Mouse (Mus musculus): ENCODE results near the gene Dlg2. TPM values are rescaled to one million over a fixed set of nuclear protein-coding genes. Genes with fewer than 3 reads are reported as not detected.

Dlg2 gene
- polyA plus RNA-seq, 1 experiment = 1.7 TPM

- Histone ChIP-seq H3K27ac (ENCODE audit: insufficient read depth, low read length) (no peak overlapping the region), H3K4me3 (ENCODE audit: extremely low read depth, insufficient read depth, insufficient read length) (no peak overlapping the region), H3K36me3 (ENCODE audit: control insufficient read depth, insufficient read depth, low read length) (no peaks in the 10 kb centered on the region), H3K27me3 (ENCODE audit: control insufficient read depth, insufficient read depth, low read length) (no peaks in the 10 kb centered on the region), H3K4me1 (ENCODE audit: control insufficient read depth, insufficient read depth, insufficient read length) (no peaks in the 10 kb centered on the region)
- TF ChIP-seq CTCF (IDR thresholded peaks at IDR 0.05; ENCODE audit: extremely low read depth, insufficient read depth, insufficient read length, insufficient replicate concordance) (no peak), POLR2A (IDR thresholded peaks at IDR 0.05; ENCODE audit: low read depth, low read length) (no peak)
- WGBS = 84% methylated on average over 5 of the region's 5 CpGs
- DNase-seq (ENCODE audit: low read depth in 1 of 2, low spot score in 2 of 2) = no peak
Observed at GRCm38 (mm10) chr7:91208083-91208852, 731.8 kb downstream of the Dlg2 start.

- Histone ChIP-seq H3K4me1 (ENCODE audit: control insufficient read depth, insufficient read depth, insufficient read length) (no peaks in the 10 kb centered on the region), H3K36me3 (ENCODE audit: control insufficient read depth, insufficient read depth, low read length) (no peaks in the 10 kb centered on the region), H3K27me3 (ENCODE audit: control insufficient read depth, insufficient read depth, low read length) (no peaks in the 10 kb centered on the region), H3K27ac (ENCODE audit: insufficient read depth, low read length) (no peak overlapping the region), H3K4me3 (ENCODE audit: extremely low read depth, insufficient read depth, insufficient read length) (no peak overlapping the region)
- no peak for TF ChIP-seq CTCF (IDR thresholded peaks at IDR 0.05; ENCODE audit: extremely low read depth, insufficient read depth, insufficient read length, insufficient replicate concordance)
- TF ChIP-seq POLR2A (IDR thresholded peaks at IDR 0.05; ENCODE audit: low read depth, low read length) = no peak
- whole genome bisulfite sequencing = 70% methylated on average over 6 of the region's 6 CpGs
- DNase-seq (ENCODE audit: low read depth in 1 of 2, low spot score in 2 of 2) = no peak
Observed at GRCm38 (mm10) chr7:91208973-91209372, 732.5 kb downstream of the Dlg2 start.

- DNase-seq (ENCODE audit: low read depth in 1 of 2, low spot score in 2 of 2) = no peak
- no peaks in the 10 kb centered on the region for H3K27me3 ChIP-seq (ENCODE audit: control insufficient read depth, insufficient read depth, low read length)
- H3K36me3 ChIP-seq (ENCODE audit: control insufficient read depth, insufficient read depth, low read length) = no peaks in the 10 kb centered on the region
- H3K27ac ChIP-seq (ENCODE audit: insufficient read depth, low read length) = no peak overlapping the region
- no peak overlapping the region for H3K4me3 ChIP-seq (ENCODE audit: extremely low read depth, insufficient read depth, insufficient read length)
- no peaks in the 10 kb centered on the region for H3K4me1 ChIP-seq (ENCODE audit: control insufficient read depth, insufficient read depth, insufficient read length)
- TF ChIP-seq CTCF (IDR thresholded peaks at IDR 0.05; ENCODE audit: extremely low read depth, insufficient read depth, insufficient read length, insufficient replicate concordance) (no peak), POLR2A (IDR thresholded peaks at IDR 0.05; ENCODE audit: low read depth, low read length) (no peak)
- 89% methylated on average over 1 of the region's 1 CpGs for WGBS
Observed at GRCm38 (mm10) chr7:91212236-91212635, 735.8 kb downstream of the Dlg2 start.

- no peak overlapping the region for H3K27ac ChIP-seq (ENCODE audit: insufficient read depth, low read length)
- no peak overlapping the region for H3K4me3 ChIP-seq (ENCODE audit: extremely low read depth, insufficient read depth, insufficient read length)
- 82% methylated on average over 1 of the region's 1 CpGs for WGBS
- no peaks in the 10 kb centered on the region for H3K36me3 ChIP-seq (ENCODE audit: control insufficient read depth, insufficient read depth, low read length)
- no peak for TF ChIP-seq POLR2A (IDR thresholded peaks at IDR 0.05; ENCODE audit: low read depth, low read length)
- no peak for TF ChIP-seq CTCF (IDR thresholded peaks at IDR 0.05; ENCODE audit: extremely low read depth, insufficient read depth, insufficient read length, insufficient replicate concordance)
- no peaks in the 10 kb centered on the region for H3K27me3 ChIP-seq (ENCODE audit: control insufficient read depth, insufficient read depth, low read length)
- no peak for DNase-seq (ENCODE audit: low read depth in 1 of 2, low spot score in 2 of 2)
- H3K4me1 ChIP-seq (ENCODE audit: control insufficient read depth, insufficient read depth, insufficient read length) = no peaks in the 10 kb centered on the region
Observed at GRCm38 (mm10) chr7:91214921-91215320, 738.4 kb downstream of the Dlg2 start.

GRCm38 (mm10) chr7:91218321-91218987, 742.0 kb downstream of the Dlg2 start:
- Histone ChIP-seq H3K27ac (ENCODE audit: insufficient read depth, low read length) (no peak overlapping the region), H3K36me3 (ENCODE audit: control insufficient read depth, insufficient read depth, low read length) (no peaks in the 10 kb centered on the region), H3K4me1 (ENCODE audit: control insufficient read depth, insufficient read depth, insufficient read length) (no peaks in the 10 kb centered on the region), H3K27me3 (ENCODE audit: control insufficient read depth, insufficient read depth, low read length) (no peaks in the 10 kb centered on the region), H3K4me3 (ENCODE audit: extremely low read depth, insufficient read depth, insufficient read length) (no peak overlapping the region)
- 52% methylated on average over 7 of the region's 7 CpGs for WGBS
- DNase-seq (ENCODE audit: low read depth in 1 of 2, low spot score in 2 of 2) = no peak
- no peak for TF ChIP-seq CTCF (IDR thresholded peaks at IDR 0.05; ENCODE audit: extremely low read depth, insufficient read depth, insufficient read length, insufficient replicate concordance)
- TF ChIP-seq POLR2A (IDR thresholded peaks at IDR 0.05; ENCODE audit: low read depth, low read length) = no peak

- H3K4me3 ChIP-seq (ENCODE audit: extremely low read depth, insufficient read depth, insufficient read length) = no peak overlapping the region
- no peaks in the 10 kb centered on the region for H3K36me3 ChIP-seq (ENCODE audit: control insufficient read depth, insufficient read depth, low read length)
- H3K27me3 ChIP-seq (ENCODE audit: control insufficient read depth, insufficient read depth, low read length) = no peaks in the 10 kb centered on the region
- H3K4me1 ChIP-seq (ENCODE audit: control insufficient read depth, insufficient read depth, insufficient read length) = no peaks in the 10 kb centered on the region
- TF ChIP-seq CTCF (IDR thresholded peaks at IDR 0.05; ENCODE audit: extremely low read depth, insufficient read depth, insufficient read length, insufficient replicate concordance) = no peak
- no peak for TF ChIP-seq POLR2A (IDR thresholded peaks at IDR 0.05; ENCODE audit: low read depth, low read length)
- 1% methylated on average over 5 of the region's 5 CpGs for WGBS
- DNase-seq (ENCODE audit: low read depth in 1 of 2, low spot score in 2 of 2) = no peak
- H3K27ac ChIP-seq (ENCODE audit: insufficient read depth, low read length) = no peak overlapping the region
Observed at GRCm38 (mm10) chr7:91226442-91226841, 750.0 kb downstream of the Dlg2 start.

- Histone ChIP-seq H3K4me1 (ENCODE audit: control insufficient read depth, insufficient read depth, insufficient read length) (no peaks in the 10 kb centered on the region), H3K27ac (ENCODE audit: insufficient read depth, low read length) (no peak overlapping the region), H3K36me3 (ENCODE audit: control insufficient read depth, insufficient read depth, low read length) (no peaks in the 10 kb centered on the region), H3K4me3 (ENCODE audit: extremely low read depth, insufficient read depth, insufficient read length) (no peak overlapping the region), H3K27me3 (ENCODE audit: control insufficient read depth, insufficient read depth, low read length) (no peaks in the 10 kb centered on the region)
- 66% methylated on average over 4 of the region's 4 CpGs for WGBS
- TF ChIP-seq POLR2A (IDR thresholded peaks at IDR 0.05; ENCODE audit: low read depth, low read length) (no peak), CTCF (IDR thresholded peaks at IDR 0.05; ENCODE audit: extremely low read depth, insufficient read depth, insufficient read length, insufficient replicate concordance) (no peak)
- DNase-seq (ENCODE audit: low read depth in 1 of 2, low spot score in 2 of 2) = no peak
Observed at GRCm38 (mm10) chr7:91241718-91242117, 765.2 kb downstream of the Dlg2 start.
